Mouse (Mus musculus) limb, embryonic 11.5 days (tissue): ENCODE measurements around the gene Dync1li2. TPM values are rescaled to one million over a fixed set of nuclear protein-coding genes. Genes with fewer than 3 reads are reported as not detected.

Experiments
- ATAC-seq: fragments of 200-750 bp; cut with Nextera tagmentation; 2 replicates; pipeline ENCODE4 v1.8.0; 2017; ENCODE audit warnings: low read depth; ENCODE audit not compliant: insufficient number of reproducible peaks, low FRiP score, low TSS enrichment
- DNase-seq: peaks from one replicate; pipeline ENCODE4 v3.0.0-alpha.2; 2015; ENCODE audit warnings: low spot score
- H3K27ac ChIP-seq: fragments of 300-500 bp; sonication (generic); replicated peaks from 2 replicates; pipeline ENCODE4 v1.5.1; 2014; ENCODE audit warnings: low read depth, mild to moderate bottlenecking, low read length
- H3K27me3 ChIP-seq: fragments of 300-500 bp; sonication (generic); 2 replicates; pipeline ENCODE4 v1.6.1; 2014; ENCODE audit warnings: mild to moderate bottlenecking, low read length, mixed read lengths; ENCODE audit not compliant: control insufficient read depth, insufficient read depth
- H3K36me3 ChIP-seq: fragments of 300-500 bp; sonication (generic); 2 replicates; pipeline ENCODE4 v1.6.1; 2014; ENCODE audit warnings: mild to moderate bottlenecking, low read length, moderate library complexity, mixed read lengths; ENCODE audit not compliant: control insufficient read depth, insufficient read depth
- H3K4me1 ChIP-seq: fragments of 300-500 bp; sonication (generic); 2 replicates; pipeline ENCODE4 v1.6.1; 2014; ENCODE audit warnings: low read length, mixed read lengths; ENCODE audit not compliant: control insufficient read depth, insufficient read depth
- H3K4me2 ChIP-seq: fragments of 300-500 bp; sonication (generic); 2 replicates; pipeline ENCODE4 v1.6.1; 2014; ENCODE audit warnings: low read depth, mild to moderate bottlenecking, moderate library complexity; ENCODE audit not compliant: severe bottlenecking
- H3K4me3 ChIP-seq: fragments of 300-500 bp; sonication (generic); 2 replicates; pipeline ENCODE4 v1.5.1; 2014; ENCODE audit warnings: low read depth, low read length
- H3K9ac ChIP-seq: fragments of 300-500 bp; sonication (generic); 2 replicates; pipeline ENCODE4 v1.6.1; 2014; ENCODE audit warnings: mild to moderate bottlenecking, low read length
- H3K9me3 ChIP-seq: fragments of 300-500 bp; sonication (generic); 2 replicates; pipeline ENCODE4 v1.6.1; 2016; ENCODE audit warnings: low read length; ENCODE audit not compliant: control insufficient read depth
- WGBS: fragments of 180-500 bp; shearing (Covaris S2); extraction: QIAGEN DNeasy Blood & Tissue Kit; methylation state at CpG from one replicate; pipeline ENCODE4 v1.1.7; 2014; 5-methylcytosine and 5-hydroxymethylcytosine counted together
- polyA plus RNA-seq: library from polyadenylated mRNA; unstranded; fragments of >200 nt; fragmentation: Nextera tagmentation; extraction: Ambion mirVana; gene quantifications from 2 replicates; pipeline ENCODE4 v1.2.1, GENCODE M21; 2014

Dync1li2 gene
- polyA plus RNA-seq, 1 experiment from 2014 or later, result 59.3 TPM

- no peak overlapping the region for H3K4me2 ChIP-seq
- DNase-seq (no peak), ATAC-seq (no peak)
- no peaks in the 10 kb centered on the region for H3K9me3 ChIP-seq
- no peaks in the 10 kb centered on the region for H3K27me3 ChIP-seq
- no peak overlapping the region for H3K4me3 ChIP-seq
- H3K36me3 ChIP-seq, result no peaks in the 10 kb centered on the region
- no peak overlapping the region for H3K27ac ChIP-seq
- H3K9ac ChIP-seq, result no peak overlapping the region
- no peaks in the 10 kb centered on the region for H3K4me1 ChIP-seq
- WGBS, result 73% methylated on average over 3 of the region's 3 CpGs
These were observed 39.3 kb downstream of the Dync1li2 start for GRCm38 (mm10) chr8:104403596-104403995.

- Histone ChIP-seq H3K36me3 (no peaks in the 10 kb centered on the region), H3K9me3 (no peaks in the 10 kb centered on the region), H3K27ac (peak within 1 kb of the TSS; percentile 76; the same call in 1 of the 2 replicates), H3K4me1 (peaks cover 15% of the 10 kb centered on the region), H3K4me3 (peak within 1 kb of the TSS; percentile 79), H3K4me2 (peak within 1 kb of the TSS; percentile 96), H3K9ac (peak within 1 kb of the TSS; percentile 86), H3K27me3 (no peaks in the 10 kb centered on the region)
- peak; percentile 84 for ATAC-seq
- WGBS, result 6% methylated on average over 15 of the region's 54 CpGs
- peak; percentile 85 for DNase-seq
These were observed 47.0 kb downstream of the Dync1li2 start, which contains the start of gene Cmtm4 for GRCm38 (mm10) chr8:104395703-104396357. Gene Cmtm4 (minus strand): TSS chr8:104395807.

DNA sequence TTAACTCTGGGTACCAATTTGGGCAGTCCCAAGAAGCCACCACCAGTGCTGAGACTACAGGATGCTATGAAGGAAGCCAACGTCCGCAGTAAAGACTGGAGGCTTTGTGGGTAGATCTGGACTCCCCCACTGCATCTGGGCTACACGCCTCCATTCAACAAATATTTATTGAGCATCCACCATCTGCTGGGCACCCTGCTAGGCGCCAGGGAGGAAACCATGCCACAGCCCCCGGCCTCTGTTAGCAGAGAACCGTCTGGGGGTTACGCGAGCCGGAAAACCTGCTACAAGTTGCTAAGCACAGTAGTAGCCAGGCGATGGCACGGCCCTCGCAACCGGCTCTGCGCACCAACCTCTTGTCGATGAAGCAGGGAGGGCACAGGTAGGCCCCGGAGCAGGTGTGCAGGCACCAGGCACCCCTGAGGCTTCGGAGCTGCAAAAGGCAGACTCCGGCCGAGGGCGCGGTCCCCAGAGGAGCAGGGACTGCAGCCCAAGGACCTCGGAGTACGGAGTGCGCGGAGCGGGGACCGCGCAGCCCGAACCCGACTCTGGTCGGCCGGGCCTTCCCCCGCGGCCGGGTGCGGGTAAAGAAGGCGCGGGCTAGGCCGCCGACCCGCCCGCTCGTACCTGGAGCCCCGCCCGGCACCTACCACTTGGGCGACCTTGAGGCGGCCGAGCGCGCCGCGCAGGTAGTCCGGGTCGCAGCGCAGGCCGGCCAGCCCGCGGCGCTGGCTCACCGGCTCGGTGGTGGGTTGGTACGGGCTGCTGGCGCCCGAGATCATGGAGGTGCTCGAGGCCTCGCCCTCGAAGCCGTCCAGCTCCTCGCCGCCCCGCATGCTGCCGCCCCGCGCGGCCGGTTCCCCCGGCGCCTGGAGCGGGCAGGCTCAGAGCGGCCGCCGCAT is 47.8 kb downstream of the Dync1li2 start:
- Histone ChIP-seq H3K4me3 (peak overlapping the region; percentile 79), H3K4me2 (peak overlapping the region; percentile 96), H3K9ac (peak overlapping the region; percentile 86), H3K4me1 (peaks cover 15% of the 10 kb centered on the region), H3K27me3 (no peaks in the 10 kb centered on the region), H3K27ac (peak overlapping the region; percentile 76; the same call in 1 of the 2 replicates), H3K36me3 (no peaks in the 10 kb centered on the region), H3K9me3 (no peaks in the 10 kb centered on the region)
- peak; percentile 74 for ATAC-seq
- under 1% methylated on average over 58 of the region's 82 CpGs for WGBS
- DNase-seq, result peak; percentile 64

DNA sequence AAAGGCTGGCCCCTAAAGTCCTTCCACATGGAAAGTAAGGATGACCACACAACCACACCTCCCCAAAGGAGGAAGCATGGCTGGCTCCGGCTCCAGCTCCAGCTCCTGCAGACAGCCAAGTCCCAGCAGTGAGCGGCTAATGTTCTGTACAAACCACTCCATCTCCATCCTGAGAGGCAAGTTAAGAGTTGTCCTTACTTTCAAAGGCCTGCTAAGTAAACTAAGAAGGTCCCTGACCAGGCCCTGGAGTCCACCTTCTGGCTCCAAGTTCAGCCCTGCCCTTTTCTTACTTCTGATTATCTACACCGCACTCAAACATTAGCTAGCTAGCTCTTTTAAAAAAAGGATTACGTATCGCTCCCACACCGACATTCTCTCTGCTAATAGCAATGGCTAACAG is 49.1 kb downstream of the Dync1li2 start:
- DNase-seq, result no peak
- Histone ChIP-seq H3K4me2 (no peak overlapping the region), H3K27ac (no peak overlapping the region), H3K4me3 (no peak overlapping the region), H3K9me3 (no peaks in the 10 kb centered on the region), H3K9ac (no peak overlapping the region), H3K36me3 (no peaks in the 10 kb centered on the region), H3K4me1 (peaks cover 15% of the 10 kb centered on the region), H3K27me3 (no peaks in the 10 kb centered on the region)
- 89% methylated on average over 6 of the region's 6 CpGs for WGBS
- ATAC-seq, result no peak

- 93% methylated on average over 6 of the region's 7 CpGs for WGBS
- no peaks in the 10 kb centered on the region for H3K9me3 ChIP-seq
- no peak overlapping the region for H3K9ac ChIP-seq
- no peaks in the 10 kb centered on the region for H3K36me3 ChIP-seq
- H3K4me2 ChIP-seq, result no peak overlapping the region
- H3K27me3 ChIP-seq, result no peaks in the 10 kb centered on the region
- peaks cover 15% of the 10 kb centered on the region for H3K4me1 ChIP-seq
- H3K4me3 ChIP-seq, result no peak overlapping the region
- no peak overlapping the region for H3K27ac ChIP-seq
- no peak for DNase-seq
- ATAC-seq, result no peak
These were observed 49.7 kb downstream of the Dync1li2 start for GRCm38 (mm10) chr8:104393139-104393538.

DNA sequence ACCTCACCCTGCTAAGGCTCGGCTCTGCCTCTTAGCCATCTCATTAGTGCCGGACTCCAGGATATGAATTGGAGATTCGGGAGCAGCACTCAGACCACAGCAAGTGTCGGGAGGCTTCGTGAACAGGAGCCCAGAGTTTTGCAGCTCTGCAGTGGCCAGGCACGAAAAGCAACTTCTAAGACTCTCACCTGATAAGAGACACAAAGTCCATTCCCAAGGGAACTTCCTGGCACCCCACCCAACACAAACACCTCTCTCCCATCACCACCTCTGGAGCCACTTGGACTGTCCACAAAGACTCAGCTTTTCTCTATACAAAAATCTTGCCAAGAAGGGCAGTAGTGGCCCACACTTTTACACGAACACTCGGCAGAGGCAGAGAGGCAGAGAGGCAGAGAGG is 52.6 kb downstream of the Dync1li2 start:
- H3K27ac ChIP-seq, result no peak overlapping the region
- ATAC-seq (no peak), DNase-seq (no peak)
- H3K4me2 ChIP-seq, result no peak overlapping the region
- no peaks in the 10 kb centered on the region for H3K27me3 ChIP-seq
- peaks cover 23% of the 10 kb centered on the region for H3K4me1 ChIP-seq
- no peak overlapping the region for H3K9ac ChIP-seq
- H3K4me3 ChIP-seq, result no peak overlapping the region
- 88% methylated on average over 8 of the region's 8 CpGs for WGBS
- no peaks in the 10 kb centered on the region for H3K9me3 ChIP-seq
- H3K36me3 ChIP-seq, result no peaks in the 10 kb centered on the region

GRCm38 (mm10) chr8:104387980-104388379 is 54.9 kb downstream of the Dync1li2 start:
- Histone ChIP-seq H3K9ac (no peak overlapping the region), H3K27ac (no peak overlapping the region), H3K4me3 (no peak overlapping the region), H3K4me1 (peaks cover 7% of the 10 kb centered on the region; the same call in 1 of the 2 replicates), H3K36me3 (no peaks in the 10 kb centered on the region), H3K27me3 (no peaks in the 10 kb centered on the region), H3K9me3 (no peaks in the 10 kb centered on the region), H3K4me2 (no peak overlapping the region)
- ATAC-seq, result no peak
- DNase-seq, result no peak
- WGBS, result 85% methylated on average over 2 of the region's 2 CpGs

DNA sequence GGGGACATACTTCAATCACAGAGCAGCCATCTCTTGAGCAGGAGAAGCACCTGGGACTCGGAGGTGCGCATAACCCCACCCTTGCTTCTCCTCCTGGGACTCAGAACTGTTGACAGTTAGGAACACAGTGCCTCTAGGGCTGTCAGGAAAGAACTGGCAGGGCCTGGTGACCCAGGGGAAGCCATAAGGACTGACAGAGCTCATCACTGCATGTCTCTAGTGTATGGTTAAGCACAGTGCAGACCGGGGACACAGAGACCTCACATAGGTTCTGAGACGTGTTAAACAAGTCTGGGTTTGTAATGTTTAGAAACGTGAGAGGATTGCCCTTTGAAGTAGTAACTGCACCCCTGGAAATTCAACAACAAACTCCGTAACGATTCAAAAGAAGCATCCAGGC is 55.3 kb downstream of the Dync1li2 start:
- Histone ChIP-seq H3K9me3 (no peaks in the 10 kb centered on the region), H3K27me3 (no peaks in the 10 kb centered on the region), H3K4me3 (no peak overlapping the region), H3K27ac (no peak overlapping the region), H3K36me3 (no peaks in the 10 kb centered on the region), H3K4me2 (no peak overlapping the region), H3K9ac (0 out of 2 replicates have a peak overlapping the region, but pooled peaks have one; percentile 4), H3K4me1 (peaks cover 7% of the 10 kb centered on the region; the same call in 1 of the 2 replicates)
- DNase-seq (no peak), ATAC-seq (no peak)
- 47% methylated on average over 7 of the region's 7 CpGs for WGBS
